Mouse (Mus musculus): ENCODE data around the gene Zbtb44.

DNA sequence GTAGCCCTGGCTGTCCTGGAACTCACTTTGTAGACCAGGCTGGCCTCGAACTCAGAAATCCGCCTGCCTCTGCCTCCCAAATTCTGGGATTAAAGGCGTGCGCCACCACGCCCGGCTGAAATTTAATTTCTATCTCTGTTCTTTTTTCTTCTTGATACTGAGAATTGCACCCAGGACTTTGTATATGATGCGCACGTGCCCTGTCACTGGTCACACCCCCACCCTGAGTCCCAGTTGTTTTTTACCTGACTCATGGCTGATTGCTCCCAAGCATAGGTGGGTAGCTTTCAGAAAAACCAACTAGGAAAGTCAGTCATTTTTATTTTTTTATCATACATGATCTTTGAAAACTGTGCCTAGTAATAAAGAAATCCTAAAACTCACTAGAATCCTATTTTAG lies 40.3 kb downstream of the Zbtb44 start:
- TF ChIP-seq POLR2A (IDR thresholded peaks at IDR 0.05; ENCODE audit: insufficient read depth, low read length) (no peak), CTCF (IDR thresholded peaks at IDR 0.05; ENCODE audit: low read depth, low read length) (no peak), EP300 (IDR thresholded peaks at IDR 0.05; ENCODE audit: insufficient read depth, low read depth, low read length) (no peak)

Measured in ES-Bruce4 (cell line).